ENCODE assay signal across 8 mouse cellular contexts in genomic region chr7:4789436-4789935, GRCm38 (mm10). TPM values are rescaled to one million over a fixed set of nuclear protein-coding genes. Genes with fewer than 3 reads are reported as not detected.
DNase-seq lines count a peak whose midpoint lies in the region; ATAC-seq and TF ChIP-seq lines count a peak whose summit lies in the region.

Tmem238 (minus strand) TSS chr7:4789656.

- TF ChIP-seq CTCF in G1E (IDR thresholded peaks at IDR 0.05; ENCODE audit: low read depth, low read length) = no peak

- H3K27ac ChIP-seq in forebrain, embryonic 10.5 days = peak within 1 kb of the TSS; percentile 91
- H3K27ac ChIP-seq in hindbrain, embryonic 13.5 days = peak within 1 kb of the TSS; percentile 55
- peak within 1 kb of the TSS; percentile 82 for H3K27ac ChIP-seq in limb, embryonic 15.5 days
- peak within 1 kb of the TSS; percentile 71 for H3K27ac ChIP-seq in midbrain, embryonic 14.5 days (replicated peaks; ENCODE audit: low read depth, low read length)

- peaks cover 46% of the 10 kb centered on the region for H3K36me3 ChIP-seq in G1E (replicated peaks)
- H3K36me3 ChIP-seq in forebrain, embryonic 10.5 days (replicated peaks) = peaks cover 12% of the 10 kb centered on the region
- peaks cover 5% of the 10 kb centered on the region for H3K36me3 ChIP-seq in hindbrain, embryonic 13.5 days
- peaks cover 10% of the 10 kb centered on the region for H3K36me3 ChIP-seq in limb, embryonic 15.5 days
- peaks cover 7% of the 10 kb centered on the region for H3K36me3 ChIP-seq in midbrain, embryonic 14.5 days (ENCODE audit: control insufficient read depth, insufficient read depth, low read length)

- H3K4me2 ChIP-seq in hindbrain, embryonic 13.5 days = peak within 1 kb of the TSS; percentile 84
- peak within 1 kb of the TSS; percentile 89 for H3K4me2 ChIP-seq in limb, embryonic 15.5 days
- peak within 1 kb of the TSS; percentile 94 for H3K4me2 ChIP-seq in midbrain, embryonic 14.5 days (ENCODE audit: low read length)

- DNase-seq in 3134 (ENCODE audit: extremely low read depth, insufficient read length, low spot score) = peak; percentile 71
- peak; percentile 57 for DNase-seq in G1E (ENCODE audit: low spot score)
- no peak for DNase-seq in forebrain, embryonic 10.5 days (ENCODE audit: extremely low spot score, low spot score)
- no peak for DNase-seq in midbrain, embryonic 14.5 days
- DNase-seq in urinary bladder, postnatal 14 days (ENCODE audit: low spot score) = peak; percentile 82
- no peak for DNase-seq in frontal cortex, postnatal 36 days (ENCODE audit: low spot score in 2 of 2)

- no peaks in the 10 kb centered on the region for H3K27me3 ChIP-seq in G1E (ENCODE audit: insufficient read depth, low read length)
- H3K27me3 ChIP-seq in forebrain, embryonic 10.5 days (ENCODE audit: poor library complexity, severe bottlenecking) = peaks cover 50% of the 10 kb centered on the region
- H3K27me3 ChIP-seq in hindbrain, embryonic 13.5 days = peaks cover 35% of the 10 kb centered on the region
- no peaks in the 10 kb centered on the region for H3K27me3 ChIP-seq in limb, embryonic 15.5 days
- peaks cover 9% of the 10 kb centered on the region; the same call in 1 of the 2 replicates for H3K27me3 ChIP-seq in midbrain, embryonic 14.5 days (ENCODE audit: control insufficient read depth, insufficient read depth, low read length)

- H3K9ac ChIP-seq in hindbrain, embryonic 13.5 days = peak within 1 kb of the TSS; percentile 86
- peak within 1 kb of the TSS; percentile 76 for H3K9ac ChIP-seq in limb, embryonic 15.5 days
- peak within 1 kb of the TSS; percentile 76 for H3K9ac ChIP-seq in midbrain, embryonic 14.5 days (replicated peaks; ENCODE audit: low read length)

- no peak for ATAC-seq in G1E (ENCODE audit: extremely low read depth, insufficient number of reproducible peaks, low FRiP score, poor library complexity, severe bottlenecking)
- no peak for ATAC-seq in hindbrain, embryonic 13.5 days (ENCODE audit: low FRiP score)
- ATAC-seq in limb, embryonic 15.5 days (ENCODE audit: insufficient number of reproducible peaks, low FRiP score, low TSS enrichment, low read depth) = no peak
- ATAC-seq in midbrain, embryonic 14.5 days (ENCODE audit: low FRiP score, low TSS enrichment) = 0 out of 2 replicates have a peak, but pooled peaks have one; percentile 1

- no peaks in the 10 kb centered on the region for H3K9me3 ChIP-seq in G1E (replicated peaks)
- H3K9me3 ChIP-seq in forebrain, embryonic 10.5 days = no peaks in the 10 kb centered on the region
- no peaks in the 10 kb centered on the region for H3K9me3 ChIP-seq in hindbrain, embryonic 13.5 days
- H3K9me3 ChIP-seq in limb, embryonic 15.5 days = no peaks in the 10 kb centered on the region
- H3K9me3 ChIP-seq in midbrain, embryonic 14.5 days (ENCODE audit: control insufficient read depth, low read length) = no peaks in the 10 kb centered on the region

- H3K4me3 ChIP-seq in G1E (ENCODE audit: low read depth, low read length) = peak within 1 kb of the TSS; percentile 83
- peak within 1 kb of the TSS; percentile 67 for H3K4me3 ChIP-seq in forebrain, embryonic 10.5 days
- peak within 1 kb of the TSS; percentile 56 for H3K4me3 ChIP-seq in hindbrain, embryonic 13.5 days
- peak within 1 kb of the TSS; percentile 63 for H3K4me3 ChIP-seq in limb, embryonic 15.5 days
- H3K4me3 ChIP-seq in midbrain, embryonic 14.5 days (replicated peaks; ENCODE audit: low read depth, low read length) = peak within 1 kb of the TSS; percentile 48

- WGBS in forebrain, embryonic 10.5 days = 7% methylated on average over 40 of the region's 40 CpGs
- 11% methylated on average over 37 of the region's 40 CpGs for WGBS in hindbrain, embryonic 13.5 days
- WGBS in limb, embryonic 15.5 days = 7% methylated on average over 39 of the region's 40 CpGs
- 9% methylated on average over 39 of the region's 40 CpGs for WGBS in midbrain, embryonic 14.5 days

- peaks cover 60% of the 10 kb centered on the region for H3K4me1 ChIP-seq in G1E (ENCODE audit: insufficient read depth, low read depth, low read length)
- H3K4me1 ChIP-seq in forebrain, embryonic 10.5 days = peaks cover 25% of the 10 kb centered on the region
- peaks cover 25% of the 10 kb centered on the region for H3K4me1 ChIP-seq in hindbrain, embryonic 13.5 days (replicated peaks)
- peaks cover 24% of the 10 kb centered on the region for H3K4me1 ChIP-seq in limb, embryonic 15.5 days
- H3K4me1 ChIP-seq in midbrain, embryonic 14.5 days (ENCODE audit: control insufficient read depth, insufficient read depth, low read length) = peaks cover 6% of the 10 kb centered on the region; the same call in 1 of the 2 replicates

RNA-seq across cellular contexts. Expression of gene Tmem238, which starts in this region (rescaled TPM):
- total RNA-seq in G1E (2014; fragmentation: Nextera tagmentation) (1.7 and 4.7 TPM in 2 replicates), G1E (2017) (6.8 and 12.1 TPM in 2 replicates)
- 40.6 and 61.2 TPM in 2 replicates for polyA plus RNA-seq in G1E (2012)
- polyA plus RNA-seq in forebrain, embryonic 10.5 days (2016; fragmentation: Nextera tagmentation; extraction: Ambion mirVana) = 3.9 and 4.4 TPM in 2 replicates
- 2.5 and 3.5 TPM in 2 replicates for polyA plus RNA-seq in hindbrain, embryonic 13.5 days (2015; fragmentation: Nextera tagmentation; extraction: Ambion mirVana)
- polyA plus RNA-seq in limb, embryonic 15.5 days (2015; fragmentation: Nextera tagmentation; extraction: Ambion mirVana) = 14.1 and 15.7 TPM in 2 replicates
- 2.7 and 3.5 TPM in 2 replicates for polyA plus RNA-seq in midbrain, embryonic 14.5 days (2014; fragmentation: Nextera tagmentation; extraction: Ambion mirVana)

Comparison
In these comparisons a context has a peak if more than half of its experiments do, and no peak if none do; other contexts are left out.
1. DNase-seq: peak in 3134 (single experiment), G1E (single experiment) and urinary bladder, postnatal 14 days (single experiment); none in forebrain, embryonic 10.5 days (single experiment), midbrain, embryonic 14.5 days (single experiment) and frontal cortex, postnatal 36 days (0 of 2).
2. Peak in every context shown above with its lines, with median percentiles within 50 percentile points of each other: H3K4me3 ChIP-seq, H3K27ac ChIP-seq, H3K4me2 ChIP-seq and H3K9ac ChIP-seq.